Mouse (Mus musculus): ENCODE measurements around the gene Kpna3.
"Not testable (repeated sequence)": the region's sequence is repeated elsewhere in the genome, so short reads cannot be mapped to it uniquely, and the experiment has no call there.

Kpna3 gene

GRCm38 (mm10) chr14:61439661-61440559, at the start of gene Kpna3:
TSS of gene Kpna3 (minus strand) at chr14:61439874.
- peak; percentile 94 to 96 for DNase-seq (ENCODE audit: low spot score in 2 of 2)

- DNase-seq (ENCODE audit: low spot score in 2 of 2) = no peak
Observed at GRCm38 (mm10) chr14:61460365-61460764, 20.7 kb upstream of the Kpna3 start.

GRCm38 (mm10) chr14:61457468-61457867, 17.8 kb upstream of the Kpna3 start:
- DNase-seq (ENCODE audit: low spot score in 2 of 2) = no peak

GRCm38 (mm10) chr14:61455571-61455970, 15.9 kb upstream of the Kpna3 start:
- no peak for DNase-seq (ENCODE audit: low spot score in 2 of 2)

DNA sequence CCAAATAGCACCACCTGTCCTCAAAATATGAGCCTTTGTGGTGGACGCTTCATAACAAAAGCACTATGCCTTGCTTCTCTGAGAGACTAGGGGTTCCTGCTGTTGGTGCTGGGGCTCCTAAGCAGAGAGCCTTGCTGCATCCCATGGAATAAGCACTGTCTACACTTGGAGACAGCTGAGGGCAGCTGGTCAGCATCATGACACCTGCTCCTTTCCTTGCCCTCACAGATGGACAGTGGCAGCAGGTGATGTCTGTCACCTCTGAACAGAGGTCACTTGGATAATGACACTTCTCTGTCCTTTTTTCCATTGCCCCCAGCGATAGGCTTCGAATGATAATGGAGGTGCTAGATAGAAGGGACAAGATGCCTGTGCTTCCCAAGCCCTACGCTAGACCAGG, 13.4 kb upstream of the Kpna3 start:
- DNase-seq (ENCODE audit: low spot score in 2 of 2) = no peak

GRCm38 (mm10) chr14:61452481-61452880, 12.8 kb upstream of the Kpna3 start:
- DNase-seq (ENCODE audit: low spot score in 2 of 2) = no peak

DNA sequence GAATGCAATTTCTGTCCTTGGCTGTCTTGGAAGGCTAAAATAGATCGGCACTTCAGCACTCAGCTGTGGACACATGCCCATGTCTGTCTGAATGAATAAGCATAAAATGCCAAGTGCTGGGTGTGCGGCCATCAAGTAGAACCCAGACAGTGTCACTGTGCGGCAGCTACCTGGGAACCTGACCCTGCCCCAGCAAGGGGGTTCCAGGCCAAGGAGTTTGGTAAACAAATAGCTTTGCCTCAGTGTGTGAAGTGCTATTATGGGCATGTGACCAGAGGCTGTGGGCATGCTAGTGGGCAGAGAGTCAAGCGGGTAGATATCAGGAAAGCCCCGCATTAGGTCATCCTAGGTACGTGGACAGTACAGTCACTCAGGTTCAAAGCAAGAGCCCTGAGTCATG, 8.1 kb upstream of the Kpna3 start:
- DNase-seq (ENCODE audit: low spot score in 2 of 2) = no peak

DNA sequence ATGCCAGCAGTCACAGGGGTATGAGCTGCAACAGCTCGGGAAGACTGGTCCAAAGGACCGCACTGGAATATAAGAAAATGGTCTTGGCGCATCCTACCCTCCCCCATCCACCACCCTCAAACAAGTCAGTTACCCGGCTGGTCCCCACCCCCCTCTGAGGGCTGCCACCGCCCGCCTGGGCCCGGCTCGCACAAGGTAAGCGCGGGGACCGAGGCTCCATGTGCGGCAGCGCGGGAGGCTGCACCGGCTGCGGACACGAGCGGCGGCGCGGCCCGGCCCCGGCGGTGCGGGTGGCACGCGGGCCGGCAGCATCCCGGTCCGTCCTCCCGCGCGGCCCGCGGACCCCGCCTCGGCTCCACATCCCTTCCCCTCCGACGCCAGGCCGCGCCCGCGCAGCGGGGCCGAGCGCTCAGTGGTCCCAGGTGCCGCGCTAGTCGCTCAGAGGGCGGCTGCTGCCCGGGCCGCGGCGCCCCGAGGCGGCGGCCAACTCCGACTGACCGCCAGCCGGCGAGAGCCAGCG, 473 bp downstream of the Kpna3 start:
- peak; percentile 50 to 60 for DNase-seq (ENCODE audit: low spot score in 2 of 2)

DNA sequence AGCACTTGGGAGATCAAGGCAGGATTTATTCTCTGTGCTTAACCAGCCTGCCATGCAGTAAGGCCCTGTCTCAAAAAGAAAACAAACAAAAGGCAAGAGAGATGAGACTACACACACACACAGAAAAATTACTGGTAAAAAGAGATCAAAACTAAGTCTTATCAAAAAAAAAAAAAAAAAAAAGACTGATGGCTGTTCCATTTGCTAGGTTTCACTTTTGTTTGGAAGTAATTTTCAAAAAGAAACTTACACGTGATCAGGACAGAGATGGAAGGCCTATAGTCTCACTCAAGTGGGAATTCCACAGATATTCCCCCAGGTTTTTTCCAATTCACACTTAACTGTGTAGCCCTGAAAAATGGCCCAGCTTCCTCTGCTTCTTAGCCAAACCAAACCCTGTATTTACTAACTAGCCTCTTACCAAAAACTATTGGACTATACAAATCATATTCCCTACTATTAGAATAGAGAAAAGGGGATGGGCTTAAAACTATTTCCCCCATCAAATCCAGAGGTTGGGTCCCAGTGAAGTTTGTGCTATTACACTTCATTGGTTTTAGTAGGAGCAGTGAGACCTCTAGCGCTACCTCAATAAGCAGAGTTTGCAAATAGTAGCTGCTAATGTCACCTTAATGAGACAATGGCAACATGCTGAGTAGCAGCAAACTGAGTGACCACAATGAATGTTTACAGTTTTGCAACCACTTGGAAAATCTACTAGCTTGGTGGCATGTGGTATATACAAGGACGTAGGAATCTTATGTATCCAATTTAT, 1.3 kb downstream of the Kpna3 start:
- no peak for DNase-seq (ENCODE audit: low spot score in 2 of 2)

GRCm38 (mm10) chr14:61436866-61437265, 2.8 kb downstream of the Kpna3 start:
- no peak for DNase-seq (ENCODE audit: low spot score in 2 of 2)

- no peak for DNase-seq (ENCODE audit: low spot score in 2 of 2)
Observed at GRCm38 (mm10) chr14:61428126-61428787, 11.4 kb downstream of the Kpna3 start.

DNA sequence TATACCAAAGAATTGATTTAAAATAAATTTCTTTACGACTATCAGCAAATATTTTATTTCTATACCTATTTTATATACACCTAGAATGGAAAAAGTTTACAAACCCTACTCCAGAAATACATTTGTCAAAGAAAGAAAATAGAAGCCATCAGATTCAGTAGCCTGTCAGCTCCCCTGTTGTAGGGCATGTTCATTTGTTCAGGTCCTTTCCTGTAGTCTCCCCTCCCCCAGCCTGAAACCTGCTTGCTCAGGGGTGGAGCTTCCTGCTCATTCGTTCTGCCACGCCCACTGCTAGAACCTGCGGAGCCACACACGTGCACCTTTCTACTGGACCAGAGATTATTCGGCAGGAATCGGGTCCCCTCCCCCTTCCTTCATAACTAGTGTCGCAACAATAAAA, 12.6 kb downstream of the Kpna3 start:
- not testable (repeated sequence) for DNase-seq (ENCODE audit: low spot score in 2 of 2)

GRCm38 (mm10) chr14:61425080-61425665, 14.5 kb downstream of the Kpna3 start:
- DNase-seq (ENCODE audit: low spot score in 2 of 2) = no peak

- no peak for DNase-seq (ENCODE audit: low spot score in 2 of 2)
Observed at GRCm38 (mm10) chr14:61415719-61416118, 24.0 kb downstream of the Kpna3 start.

GRCm38 (mm10) chr14:61415311-61415710, 24.4 kb downstream of the Kpna3 start:
- no peak for DNase-seq (ENCODE audit: low spot score in 2 of 2)

DNA sequence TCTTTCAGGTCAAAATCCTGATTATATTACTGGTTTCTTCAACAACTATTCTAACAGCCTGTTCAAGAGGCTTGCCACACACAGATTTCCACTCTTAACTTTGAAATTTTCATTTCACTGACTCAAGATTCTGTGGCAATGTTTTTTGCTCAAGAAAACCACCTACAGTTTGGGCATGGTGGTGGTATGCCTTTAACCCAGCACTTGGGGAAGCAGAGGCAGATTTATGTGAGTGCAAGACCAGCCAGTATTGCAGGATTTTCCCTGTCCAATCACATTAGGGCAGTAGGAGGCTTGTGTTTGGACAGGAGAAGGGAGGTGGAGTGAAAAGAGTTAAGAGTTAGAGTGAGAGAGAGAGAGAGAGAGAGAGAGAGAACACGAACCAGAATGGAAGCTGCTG, 24.9 kb downstream of the Kpna3 start:
- DNase-seq (ENCODE audit: low spot score in 2 of 2) = no peak

DNA sequence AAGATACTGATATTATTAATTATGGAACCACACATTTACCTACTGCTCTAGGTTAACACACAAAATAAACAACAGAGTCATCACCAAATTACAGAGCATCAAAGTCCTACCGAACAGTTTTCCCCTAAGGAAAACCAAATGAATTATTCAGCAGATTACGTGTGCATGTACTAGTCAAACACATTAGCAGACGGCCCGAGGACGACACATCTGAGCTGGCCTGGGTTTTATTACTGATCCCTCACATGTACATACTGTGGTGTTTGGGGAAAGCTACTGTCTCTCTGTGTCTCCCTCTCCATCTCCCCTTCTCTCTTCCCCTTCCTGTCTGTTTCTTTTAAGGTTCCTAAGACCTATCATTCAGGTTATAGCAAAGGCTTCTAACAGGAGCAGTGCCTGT, 25.5 kb downstream of the Kpna3 start:
- DNase-seq (ENCODE audit: low spot score in 2 of 2) = no peak

- DNase-seq (ENCODE audit: low spot score in 2 of 2) = no peak
Observed at GRCm38 (mm10) chr14:61413686-61414085, 26.0 kb downstream of the Kpna3 start.

DNA sequence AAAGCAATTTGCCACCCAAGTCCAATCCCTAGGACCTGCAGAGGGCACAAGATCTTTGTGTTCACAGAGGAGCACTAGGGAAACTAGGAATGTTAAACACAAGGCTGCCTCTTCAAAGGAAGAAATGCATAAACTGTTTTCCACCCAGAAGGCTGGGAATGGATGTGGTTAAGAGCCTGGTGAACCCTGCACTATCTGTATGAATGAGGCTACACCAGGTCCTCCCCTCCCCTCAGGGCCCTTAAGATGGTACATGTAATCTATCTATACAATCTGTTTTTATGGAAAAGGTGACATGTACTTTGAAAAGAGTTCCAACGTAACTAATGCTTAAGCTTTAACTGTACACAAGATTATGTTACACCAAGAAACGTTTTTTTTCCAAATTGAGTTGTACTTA, 29.7 kb downstream of the Kpna3 start:
- DNase-seq (ENCODE audit: low spot score in 2 of 2) = no peak

GRCm38 (mm10) chr14:61407055-61407454, 32.6 kb downstream of the Kpna3 start:
- no peak for DNase-seq (ENCODE audit: low spot score in 2 of 2)

DNA sequence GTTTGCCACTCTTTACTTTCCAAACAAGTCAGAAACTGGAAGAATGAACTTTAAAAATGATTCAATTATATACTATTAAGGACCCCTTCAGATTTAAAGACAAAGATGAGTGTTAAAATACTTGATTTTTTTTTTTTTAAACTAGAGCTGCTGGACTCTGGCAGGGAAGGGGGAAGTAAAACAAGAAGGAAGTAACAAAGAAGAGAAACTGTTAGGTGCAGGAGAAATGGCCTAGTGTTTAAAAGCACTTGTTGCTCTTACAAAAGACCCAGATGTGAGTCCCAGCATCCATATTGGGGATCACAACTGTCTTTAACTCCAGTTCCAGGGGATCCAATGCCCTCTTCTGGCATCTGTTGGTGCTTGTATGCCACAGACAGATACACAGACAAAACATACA, 33.9 kb downstream of the Kpna3 start:
- DNase-seq (ENCODE audit: low spot score in 2 of 2) = no peak

GRCm38 (mm10) chr14:61404941-61405340, 34.7 kb downstream of the Kpna3 start:
- DNase-seq (ENCODE audit: low spot score in 2 of 2) = no peak

Data from thymus, postnatal 10 days (tissue).